In genomic region chr9:29769361-29769760, GRCm38 (mm10) we compare ENCODE assay signal across 24 mouse cellular contexts.
DNase-seq lines count a peak whose midpoint lies in the region; ATAC-seq and TF ChIP-seq lines count a peak whose summit lies in the region.
"Had no signal": no experiment of that assay in that cellular context is flagged by ENCODE, and none has a peak within 500 bp of the region (broad histone marks: within the 10 kb centered on the region; RNA-seq: fewer than 3 reads in every experiment).

No protein-coding gene starts in this region.

- no peak overlapping the region for H3K27ac ChIP-seq in liver, adult 2 months (replicated peaks; ENCODE audit: insufficient read depth, low read depth, low read length)
- H3K27ac ChIP-seq in liver, embryonic 11.5 days (ENCODE audit: low read depth, low read length), result no peak overlapping the region
- no peak overlapping the region for H3K27ac ChIP-seq in hindbrain, embryonic 13.5 days
- H3K27ac ChIP-seq: embryonic facial prominence, embryonic 12.5 days; embryonic facial prominence, embryonic 15.5 days; heart, adult 2 months; hindbrain, embryonic 12.5 days had no signal

- no peak for ATAC-seq in liver, embryonic 11.5 days (replicated peaks; ENCODE audit: low FRiP score)
- no peak for ATAC-seq in hindbrain, embryonic 13.5 days (ENCODE audit: low FRiP score)
- ATAC-seq: forebrain, embryonic 14.5 days; forebrain, postnatal 0 days; hindbrain, embryonic 16.5 days; intestine, embryonic 16.5 days; Patski had no signal

- DNase-seq in embryo, embryonic 10 days (ENCODE audit: low spot score), result peak; percentile 47
- DNase-seq in embryo, embryonic 11 days, result no peak
- DNase-seq in heart, adult 11 months, result peak; percentile 86
- DNase-seq in heart, adult 8-10 months (ENCODE audit: low spot score), result no peak
- peak; percentile 6 for DNase-seq in liver, adult 2 months (ENCODE audit: extremely low read depth, low read depth, low spot score)
- no peak for DNase-seq in liver, embryonic 11.5 days (ENCODE audit: low spot score)
- DNase-seq: adrenal gland, postnatal 10 days; B cell, adult 2 months; cerebellum, adult 18-20 months; cerebellum, adult 9-11 months; cerebellum, postnatal 36 days; forebrain, postnatal 0 days; heart, adult 2 months had no signal

- no peak overlapping the region for H3K4me3 ChIP-seq in liver, adult 2 months (ENCODE audit: insufficient read depth, low read depth, low read length)
- H3K4me3 ChIP-seq in liver, embryonic 11.5 days (ENCODE audit: low read depth, low read length), result no peak overlapping the region
- H3K4me3 ChIP-seq in hindbrain, embryonic 13.5 days, result no peak overlapping the region
- H3K4me3 ChIP-seq: embryonic facial prominence, embryonic 12.5 days; embryonic facial prominence, embryonic 15.5 days; heart, adult 2 months; hindbrain, embryonic 12.5 days had no signal

- 54% methylated on average over 4 of the region's 4 CpGs for WGBS in liver, adult 2 months
- WGBS in liver, embryonic 11.5 days, result 62% methylated on average over 4 of the region's 4 CpGs
- 51% methylated on average over 4 of the region's 4 CpGs for WGBS in hindbrain, embryonic 13.5 days

- H3K27me3 ChIP-seq in liver, adult 2 months (ENCODE audit: control insufficient read depth, insufficient read depth, low read length), result no peaks in the 10 kb centered on the region
- no peaks in the 10 kb centered on the region for H3K27me3 ChIP-seq in liver, embryonic 11.5 days (replicated peaks; ENCODE audit: control insufficient read depth, insufficient read depth, low read length)
- H3K27me3 ChIP-seq in hindbrain, embryonic 13.5 days, result no peaks in the 10 kb centered on the region
- H3K27me3 ChIP-seq: CH12.LX; embryonic facial prominence, embryonic 12.5 days; embryonic facial prominence, embryonic 15.5 days; hindbrain, embryonic 12.5 days had no signal

- H3K4me1 ChIP-seq in liver, adult 2 months (ENCODE audit: control insufficient read depth, insufficient read depth, low read length), result no peaks in the 10 kb centered on the region
- no peaks in the 10 kb centered on the region for H3K4me1 ChIP-seq in liver, embryonic 11.5 days (replicated peaks; ENCODE audit: control insufficient read depth, insufficient read depth, low read length)
- H3K4me1 ChIP-seq in hindbrain, embryonic 13.5 days (replicated peaks), result peaks cover 51% of the 10 kb centered on the region
- H3K4me1 ChIP-seq: embryonic facial prominence, embryonic 15.5 days had no signal

- TF ChIP-seq POLR2A in liver, adult 2 months (IDR thresholded peaks at IDR 0.05; ENCODE audit: extremely low read depth, insufficient read depth, low read length), result no peak

- H3K36me3 ChIP-seq in liver, adult 2 months (ENCODE audit: control insufficient read depth, insufficient read depth, low read length), result no peaks in the 10 kb centered on the region
- no peaks in the 10 kb centered on the region for H3K36me3 ChIP-seq in liver, embryonic 11.5 days (ENCODE audit: control insufficient read depth, insufficient read depth, low read length)
- H3K36me3 ChIP-seq in hindbrain, embryonic 13.5 days, result no peaks in the 10 kb centered on the region
- H3K36me3 ChIP-seq: embryonic facial prominence, embryonic 12.5 days; embryonic facial prominence, embryonic 15.5 days; G1E; hindbrain, embryonic 12.5 days had no signal

- H3K79me2 ChIP-seq in liver, adult 2 months (ENCODE audit: control insufficient read depth, insufficient read depth, low read length), result no peaks in the 10 kb centered on the region

- no peak overlapping the region for H3K4me2 ChIP-seq in liver, embryonic 11.5 days
- no peak overlapping the region for H3K4me2 ChIP-seq in hindbrain, embryonic 13.5 days
- H3K4me2 ChIP-seq: embryonic facial prominence, embryonic 12.5 days; embryonic facial prominence, embryonic 15.5 days; heart, embryonic 11.5 days; hindbrain, embryonic 12.5 days had no signal

- H3K9ac ChIP-seq in liver, adult 2 months (ENCODE audit: low read depth, low read length), result no peak overlapping the region
- H3K9ac ChIP-seq in liver, embryonic 11.5 days (ENCODE audit: low read depth, low read length), result no peak overlapping the region
- no peak overlapping the region for H3K9ac ChIP-seq in hindbrain, embryonic 13.5 days
- H3K9ac ChIP-seq: embryonic facial prominence, embryonic 12.5 days; embryonic facial prominence, embryonic 15.5 days; forebrain, postnatal 0 days; hindbrain, embryonic 12.5 days had no signal

- H3K9me3 ChIP-seq in liver, embryonic 11.5 days (ENCODE audit: control insufficient read depth, low read length), result no peaks in the 10 kb centered on the region
- no peaks in the 10 kb centered on the region for H3K9me3 ChIP-seq in hindbrain, embryonic 13.5 days
- H3K9me3 ChIP-seq: embryonic facial prominence, embryonic 12.5 days; embryonic facial prominence, embryonic 15.5 days; hindbrain, embryonic 12.5 days had no signal

- TF ChIP-seq CTCF in liver, adult 2 months (IDR thresholded peaks at IDR 0.05; ENCODE audit: low read depth, low read length), result no peak

Comparison
In these comparisons a context has a peak if more than half of its experiments do, and no peak if none do; other contexts are left out.
1. DNase-seq: peak in embryo, embryonic 10 days (single experiment), heart, adult 11 months (single experiment) and liver, adult 2 months (single experiment); none in embryo, embryonic 11 days (single experiment), heart, adult 8-10 months (single experiment) and liver, embryonic 11.5 days (single experiment).